Mouse (Mus musculus) forebrain, embryonic 14.5 days (tissue): ENCODE measurements around the gene Nkd1. TPM values are rescaled to one million over a fixed set of nuclear protein-coding genes. Genes with fewer than 3 reads are reported as not detected.

ENCODE experiments used
- ATAC-seq: fragments of 200-750 bp; cut with Nextera tagmentation; 2 replicates; pipeline ENCODE4 v1.8.0; 2017; ENCODE audit warnings: mild to moderate bottlenecking, moderate library complexity
- DNase-seq: peaks from one replicate; pipeline ENCODE4 v3.0.0-alpha.2; 2015; ENCODE audit warnings: low spot score
- H3K27ac ChIP-seq: fragments of 300-500 bp; sonication (generic); 2 replicates; pipeline ENCODE4 v1.5.1; 2014; ENCODE audit warnings: low read depth, mild to moderate bottlenecking, control low read depth, low read length, moderate library complexity
- H3K27me3 ChIP-seq: fragments of 300-500 bp; sonication (generic); replicated peaks from 2 replicates; pipeline ENCODE4 v1.6.1; 2014; ENCODE audit warnings: low read length, control low read depth, mixed read lengths; ENCODE audit not compliant: control insufficient read depth, insufficient read depth
- H3K36me3 ChIP-seq: fragments of 300-500 bp; sonication (generic); 2 replicates; pipeline ENCODE4 v1.6.1; 2014; ENCODE audit warnings: low read length, control low read depth; ENCODE audit not compliant: control insufficient read depth, insufficient read depth
- H3K4me1 ChIP-seq: fragments of 300-500 bp; sonication (generic); 2 replicates; pipeline ENCODE4 v1.6.1; 2014; ENCODE audit warnings: antibody characterized with exemption, low read length, control low read depth; ENCODE audit not compliant: control insufficient read depth, insufficient read depth
- H3K4me2 ChIP-seq: fragments of 300-500 bp; sonication (generic); 2 replicates; pipeline ENCODE4 v1.6.1; 2014; ENCODE audit warnings: mild to moderate bottlenecking, control low read depth, low read length
- H3K4me3 ChIP-seq: fragments of 300-500 bp; sonication (generic); 2 replicates; pipeline ENCODE4 v1.5.1; 2014; ENCODE audit warnings: low read depth, low read length, control low read depth
- H3K9ac ChIP-seq: fragments of 300-500 bp; sonication (generic); 2 replicates; pipeline ENCODE4 v1.6.1; 2014; ENCODE audit warnings: mild to moderate bottlenecking, low read length, control low read depth, moderate library complexity
- H3K9me3 ChIP-seq: fragments of 300-500 bp; sonication (generic); replicated peaks from 2 replicates; pipeline ENCODE4 v1.6.1; 2016; ENCODE audit warnings: low read length, control low read depth, mixed read lengths; ENCODE audit not compliant: control insufficient read depth
- WGBS: fragments of 180-500 bp; shearing (Covaris S2); extraction: QIAGEN DNeasy Blood & Tissue Kit; methylation state at CpG from one replicate; pipeline ENCODE4 v1.1.7; 2014; 5-methylcytosine and 5-hydroxymethylcytosine counted together
- polyA plus RNA-seq: library from polyadenylated mRNA; unstranded; fragments of >200 nt; fragmentation: Nextera tagmentation; extraction: Ambion mirVana; gene quantifications from 2 replicates; pipeline ENCODE4 v1.2.1, GENCODE M21; 2014

Gene Nkd1
- polyA plus RNA-seq, 1 experiment from 2014 or later = 35.2 TPM

GRCm38 (mm10) chr8:88545441-88545840, 24.3 kb downstream of the Nkd1 start:
- DNase-seq = no peak
- WGBS = 97% methylated on average over 7 of the region's 7 CpGs
- H3K36me3 ChIP-seq = no peaks in the 10 kb centered on the region; the same call in 1 of the 2 replicates

GRCm38 (mm10) chr8:88546032-88546732, 25.0 kb downstream of the Nkd1 start:
- Histone ChIP-seq H3K9ac (no peak overlapping the region), H3K9me3 (no peaks in the 10 kb centered on the region), H3K27me3 (no peaks in the 10 kb centered on the region), H3K4me1 (no peaks in the 10 kb centered on the region), H3K4me3 (no peak overlapping the region), H3K4me2 (no peak overlapping the region), H3K36me3 (no peaks in the 10 kb centered on the region; the same call in 1 of the 2 replicates), H3K27ac (no peak overlapping the region)
- ATAC-seq (no peak), DNase-seq (no peak)
- WGBS = 82% methylated on average over 18 of the region's 18 CpGs

More at GRCm38 (mm10) chr8:88545441-88545840, 24.3 kb downstream of the Nkd1 start:
- Histone ChIP-seq H3K27me3 (no peaks in the 10 kb centered on the region), H3K27ac (no peak overlapping the region), H3K4me3 (no peak overlapping the region), H3K9me3 (no peaks in the 10 kb centered on the region), H3K4me1 (no peaks in the 10 kb centered on the region), H3K9ac (no peak overlapping the region), H3K4me2 (no peak overlapping the region)
- ATAC-seq = no peak

DNA sequence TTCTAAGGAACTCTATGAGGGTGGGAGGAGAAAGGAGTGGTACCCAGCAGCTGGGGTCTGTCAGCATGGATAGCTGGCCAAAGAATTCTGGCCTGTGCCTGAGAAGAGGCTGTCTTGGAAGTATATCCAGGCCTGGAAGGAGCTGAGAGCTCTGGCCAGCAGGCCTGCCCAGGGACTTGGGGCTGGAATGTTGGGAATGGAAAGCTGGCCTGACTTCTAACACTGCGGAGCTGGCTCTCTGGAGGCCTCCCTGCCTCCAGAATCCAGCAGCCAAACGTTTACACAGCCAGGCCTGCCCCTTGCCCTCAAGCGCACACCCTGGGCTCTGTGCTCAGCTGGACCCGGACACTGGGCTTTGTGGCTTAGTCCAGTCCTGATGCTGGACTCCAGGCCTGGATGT, 34.5 kb downstream of the Nkd1 start:
- DNase-seq = no peak
- WGBS = 88% methylated on average over 4 of the region's 4 CpGs
- no peak for ATAC-seq
- H3K27me3 ChIP-seq = no peaks in the 10 kb centered on the region
- H3K27ac ChIP-seq = no peak overlapping the region
- H3K4me1 ChIP-seq = no peaks in the 10 kb centered on the region
- no peak overlapping the region for H3K4me3 ChIP-seq
- no peak overlapping the region for H3K4me2 ChIP-seq
- H3K9me3 ChIP-seq = no peaks in the 10 kb centered on the region
- H3K9ac ChIP-seq = no peak overlapping the region
- no peaks in the 10 kb centered on the region for H3K36me3 ChIP-seq

DNA sequence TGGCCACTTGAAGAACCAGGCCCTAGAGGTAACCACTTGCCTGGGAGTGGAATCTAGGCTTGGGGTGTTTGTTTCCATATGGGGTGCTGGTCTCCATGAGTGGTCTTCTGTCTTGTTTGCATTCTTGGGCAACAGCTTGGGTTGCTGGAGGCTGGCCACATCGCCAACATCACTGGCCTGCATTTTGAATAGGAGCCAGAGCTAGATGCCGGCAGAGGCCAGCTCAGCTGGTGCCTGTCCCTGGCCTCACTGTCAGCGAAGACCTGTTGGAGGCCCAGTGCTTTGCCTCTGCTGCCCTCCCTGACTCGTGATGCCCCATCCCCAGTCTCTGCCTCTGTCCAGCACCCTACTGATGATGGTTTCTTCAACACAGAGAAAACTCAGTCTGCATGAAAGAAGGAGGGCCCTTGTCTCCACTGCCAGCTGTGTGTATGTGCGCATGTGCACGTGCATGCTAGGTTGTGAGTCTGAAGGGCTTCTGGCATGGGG, 38.9 kb downstream of the Nkd1 start:
- Histone ChIP-seq H3K36me3 (no peaks in the 10 kb centered on the region), H3K9ac (no peak overlapping the region), H3K4me3 (no peak overlapping the region), H3K27ac (no peak overlapping the region), H3K4me1 (no peaks in the 10 kb centered on the region), H3K27me3 (no peaks in the 10 kb centered on the region), H3K4me2 (no peak overlapping the region), H3K9me3 (no peaks in the 10 kb centered on the region)
- ATAC-seq (no peak), DNase-seq (no peak)
- 89% methylated on average over 6 of the region's 6 CpGs for WGBS

GRCm38 (mm10) chr8:88561402-88561801, 40.2 kb downstream of the Nkd1 start:
- H3K4me2 ChIP-seq = no peak overlapping the region
- DNase-seq = no peak
- 78% methylated on average over 3 of the region's 3 CpGs for WGBS
- no peaks in the 10 kb centered on the region for H3K36me3 ChIP-seq
- H3K27me3 ChIP-seq = no peaks in the 10 kb centered on the region
- H3K9me3 ChIP-seq = no peaks in the 10 kb centered on the region
- H3K9ac ChIP-seq = no peak overlapping the region
- no peak overlapping the region for H3K27ac ChIP-seq
- ATAC-seq = no peak
- H3K4me1 ChIP-seq = peaks cover 2% of the 10 kb centered on the region; the same call in 1 of the 2 replicates
- H3K4me3 ChIP-seq = no peak overlapping the region

GRCm38 (mm10) chr8:88564256-88564903, 43.2 kb downstream of the Nkd1 start:
- Histone ChIP-seq H3K36me3 (no peaks in the 10 kb centered on the region), H3K27me3 (no peaks in the 10 kb centered on the region), H3K9me3 (no peaks in the 10 kb centered on the region), H3K9ac (no peak overlapping the region), H3K4me2 (no peak overlapping the region), H3K27ac (no peak overlapping the region), H3K4me1 (peaks cover 7% of the 10 kb centered on the region), H3K4me3 (no peak overlapping the region)
- 70% methylated on average over 11 of the region's 11 CpGs for WGBS
- ATAC-seq (no peak), DNase-seq (no peak)

GRCm38 (mm10) chr8:88566119-88566518, 45.0 kb downstream of the Nkd1 start:
- Histone ChIP-seq H3K4me3 (no peak overlapping the region), H3K4me2 (no peak overlapping the region), H3K9me3 (no peaks in the 10 kb centered on the region), H3K36me3 (no peaks in the 10 kb centered on the region), H3K9ac (no peak overlapping the region), H3K27me3 (no peaks in the 10 kb centered on the region), H3K4me1 (peaks cover 18% of the 10 kb centered on the region), H3K27ac (no peak overlapping the region)
- 68% methylated on average over 4 of the region's 4 CpGs for WGBS
- ATAC-seq (no peak), DNase-seq (no peak)

DNA sequence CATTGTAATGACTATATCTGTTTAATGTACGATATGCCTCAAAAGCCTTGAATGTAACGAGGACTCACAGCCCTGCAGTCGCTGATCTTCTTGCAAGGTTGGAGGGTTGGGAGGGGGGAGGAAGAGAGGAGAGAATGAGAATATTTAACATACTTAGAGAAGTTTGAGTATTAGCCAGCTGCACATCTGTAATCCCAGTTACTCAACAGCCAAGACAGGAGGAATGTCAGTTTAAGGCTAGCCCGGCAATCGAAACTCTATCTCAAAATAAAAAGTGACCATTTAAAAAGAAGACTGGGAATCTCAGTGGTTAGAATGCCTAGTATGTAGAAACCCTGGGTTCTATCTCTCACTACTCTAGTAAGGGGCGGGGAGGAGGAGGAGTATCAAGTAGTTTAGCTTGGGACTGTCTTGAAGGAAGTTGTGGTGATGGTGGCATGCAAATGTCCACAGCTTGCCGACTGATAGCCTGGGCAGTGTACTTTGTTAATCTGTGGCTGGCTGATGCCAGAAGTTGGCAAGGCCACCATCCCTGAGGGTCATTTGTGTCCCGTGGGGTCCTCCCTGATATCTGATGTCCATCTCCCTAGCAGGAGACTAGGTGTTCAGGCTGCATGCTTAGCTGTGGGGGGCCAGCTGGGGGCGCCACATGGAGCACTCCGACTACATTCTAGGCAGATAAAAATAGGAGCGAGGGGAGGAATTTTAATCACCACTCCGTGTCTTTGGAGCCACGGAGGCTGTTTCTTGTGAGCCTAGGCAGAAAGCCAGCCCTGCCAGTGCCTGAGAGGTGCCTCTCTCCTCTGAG, 46.4 kb downstream of the Nkd1 start:
- Histone ChIP-seq H3K4me3 (no peak overlapping the region), H3K4me1 (peaks cover 29% of the 10 kb centered on the region), H3K9ac (no peak overlapping the region), H3K27me3 (no peaks in the 10 kb centered on the region), H3K36me3 (no peaks in the 10 kb centered on the region), H3K4me2 (no peak overlapping the region), H3K9me3 (no peaks in the 10 kb centered on the region), H3K27ac (no peak overlapping the region)
- WGBS = 52% methylated on average over 13 of the region's 13 CpGs
- peak; percentile 35 for ATAC-seq
- peak; percentile 81 for DNase-seq
